ENCODE assay signal across 9 mouse cellular contexts in genomic region chr13:54309354-54309753, GRCm38 (mm10).
DNase-seq lines count a peak whose midpoint lies in the region; ATAC-seq and TF ChIP-seq lines count a peak whose summit lies in the region.
"Had no signal": no experiment of that assay in that cellular context is flagged by ENCODE, and none has a peak within 500 bp of the region (broad histone marks: within the 10 kb centered on the region; RNA-seq: fewer than 3 reads in every experiment).

No protein-coding gene starts in this region.

- H3K4me3 ChIP-seq in C2C12 (ENCODE audit: insufficient read depth, poor library complexity, severe bottlenecking), result no peak overlapping the region
- no peak overlapping the region for H3K4me3 ChIP-seq in forebrain, embryonic 14.5 days (ENCODE audit: low read depth, low read length)
- H3K4me3 ChIP-seq: liver, embryonic 13.5 days had no signal

- no peaks in the 10 kb centered on the region for H3K27me3 ChIP-seq in C2C12 (ENCODE audit: control insufficient read depth, insufficient read depth, insufficient read length)
- no peaks in the 10 kb centered on the region for H3K27me3 ChIP-seq in forebrain, embryonic 14.5 days (replicated peaks; ENCODE audit: control insufficient read depth, insufficient read depth, low read length)

- intact Hi-C loops in left cerebral cortex, postnatal 4 days (cut with DNase I), result loop anchor here (10.0 kb wide), 1 partner anchor 65 kb away; the partner anchor contains the start of gene Cplx2

- no peaks in the 10 kb centered on the region for H3K79me3 ChIP-seq in C2C12 (ENCODE audit: low read depth)

- 0 out of 2 replicates have a peak, but pooled peaks have one; percentile 2 for ATAC-seq in frontal cortex, adult (ENCODE audit: low TSS enrichment)
- peak; percentile 85 for ATAC-seq in forebrain, embryonic 14.5 days
- no peak for ATAC-seq in megakaryocyte, adult 5-6 weeks (ENCODE audit: poor library complexity, severe bottlenecking)

- 14% methylated on average over 5 of the region's 5 CpGs for WGBS in forebrain, embryonic 14.5 days

- no peak overlapping the region for H3K9ac ChIP-seq in forebrain, embryonic 14.5 days (ENCODE audit: low read length)
- H3K9ac ChIP-seq: liver, embryonic 13.5 days had no signal

- TF ChIP-seq CTCF in C2C12 (IDR thresholded peaks at IDR 0.05; ENCODE audit: control insufficient read depth, insufficient read depth, insufficient read length), result no peak

- no peaks in the 10 kb centered on the region for H3K9me3 ChIP-seq in forebrain, embryonic 14.5 days (replicated peaks; ENCODE audit: control insufficient read depth, low read length)
- H3K9me3 ChIP-seq: liver, embryonic 13.5 days had no signal

- DNase-seq in frontal cortex, postnatal 25 days (ENCODE audit: low spot score in 2 of 2), result no peak
- DNase-seq in forebrain, embryonic 14.5 days (ENCODE audit: low spot score), result peak; percentile 89
- DNase-seq in left cerebral cortex, postnatal 4 days, result peak; percentile 97
- DNase-seq in ovary, postnatal 36 days (ENCODE audit: low spot score), result no peak
- no peak for DNase-seq in spleen, postnatal 10 days (ENCODE audit: low spot score in 2 of 2)
- DNase-seq: liver, embryonic 13.5 days had no signal

- no peaks in the 10 kb centered on the region for H3K36me3 ChIP-seq in C2C12 (ENCODE audit: control insufficient read depth, insufficient read depth)
- H3K36me3 ChIP-seq in forebrain, embryonic 14.5 days (ENCODE audit: control insufficient read depth, insufficient read depth, low read length), result peaks cover 10% of the 10 kb centered on the region
- H3K36me3 ChIP-seq: liver, embryonic 13.5 days had no signal

- H3K4me1 ChIP-seq in forebrain, embryonic 14.5 days (ENCODE audit: control insufficient read depth, insufficient read depth, low read length), result peaks cover 9% of the 10 kb centered on the region

- H3K4me2 ChIP-seq in forebrain, embryonic 14.5 days (ENCODE audit: low read length), result no peak overlapping the region
- H3K4me2 ChIP-seq: liver, embryonic 13.5 days had no signal

- peaks cover 4% of the 10 kb centered on the region for H3K79me2 ChIP-seq in C2C12 (ENCODE audit: control insufficient read depth, insufficient read depth)

- no peak overlapping the region for H3ac ChIP-seq in C2C12 (ENCODE audit: control insufficient read depth, insufficient read length, low read depth)

- peak overlapping the region; percentile 85 for H3K27ac ChIP-seq in forebrain, embryonic 14.5 days (ENCODE audit: low read depth, low read length)
- H3K27ac ChIP-seq: liver, embryonic 13.5 days had no signal

TF ChIP-seq in C2C12, 6 proteins besides CTCF, POLR2A, EP300 and RAD21:
- TF ChIP-seq MYOD1 (IDR thresholded peaks at IDR 0.05; ENCODE audit: control insufficient read depth, insufficient read length, low read depth) (no peak), MYOG (IDR thresholded peaks at IDR 0.05; ENCODE audit: control insufficient read depth, extremely low read depth, insufficient read length) (no peak), MAX (IDR thresholded peaks at IDR 0.05) (no peak), CEBPB (IDR thresholded peaks at IDR 0.05; ENCODE audit: low read depth) (no peak), USF1 (IDR thresholded peaks at IDR 0.05; ENCODE audit: low read depth) (peak; percentile 72)

Comparison
In these comparisons a context has a peak if more than half of its experiments do, and no peak if none do; other contexts are left out.
1. DNase-seq: peak in forebrain, embryonic 14.5 days (single experiment) and left cerebral cortex, postnatal 4 days (single experiment); none in frontal cortex, postnatal 25 days (0 of 2), ovary, postnatal 36 days (single experiment) and spleen, postnatal 10 days (0 of 2).